Comparison of ENCODE assay signal across 31 mouse cellular contexts in genomic region chr6:11792186-11792585, GRCm38 (mm10).
"Had no signal": no experiment of that assay in that cellular context is flagged by ENCODE, and none has a peak within 500 bp of the region (broad histone marks: within the 10 kb centered on the region; RNA-seq: fewer than 3 reads in every experiment).

No protein-coding gene starts in this region.

- H3K27ac ChIP-seq: left cerebral cortex, adult 2 months; limb, embryonic 10.5 days; limb, embryonic 12.5 days; limb, embryonic 13.5 days; limb, embryonic 15.5 days; liver, embryonic 12.5 days; liver, embryonic 13.5 days; liver, embryonic 14.5 days; liver, embryonic 15.5 days; lung, embryonic 15.5 days; macrophage; midbrain, embryonic 10.5 days; midbrain, embryonic 12.5 days; midbrain, embryonic 15.5 days; neural tube, embryonic 12.5 days had no signal

- H3K4me3 ChIP-seq: left cerebral cortex, adult 2 months; limb, embryonic 10.5 days; limb, embryonic 12.5 days; limb, embryonic 13.5 days; limb, embryonic 15.5 days; liver, embryonic 12.5 days; liver, embryonic 13.5 days; liver, embryonic 15.5 days; lung, embryonic 15.5 days; megakaryocyte, embryonic 14.5 days; midbrain, embryonic 10.5 days; midbrain, embryonic 12.5 days; midbrain, embryonic 15.5 days; myocyte; neural tube, embryonic 12.5 days had no signal

- H3K4me2 ChIP-seq: limb, embryonic 12.5 days; limb, embryonic 13.5 days; limb, embryonic 15.5 days; liver, embryonic 11.5 days; liver, embryonic 12.5 days; liver, embryonic 13.5 days; liver, embryonic 15.5 days; lung, embryonic 14.5 days; lung, embryonic 15.5 days; midbrain, embryonic 11.5 days; midbrain, embryonic 12.5 days; midbrain, embryonic 15.5 days; neural tube, embryonic 12.5 days had no signal

- H3K9me3 ChIP-seq: limb, embryonic 10.5 days; limb, embryonic 12.5 days; limb, embryonic 13.5 days; limb, embryonic 15.5 days; liver, embryonic 12.5 days; liver, embryonic 13.5 days; liver, embryonic 15.5 days; lung, embryonic 15.5 days; megakaryocyte, embryonic 14.5 days; midbrain, embryonic 10.5 days; midbrain, embryonic 12.5 days; midbrain, embryonic 15.5 days; neural tube, embryonic 12.5 days had no signal

- H3K9ac ChIP-seq: limb, embryonic 12.5 days; limb, embryonic 13.5 days; limb, embryonic 15.5 days; liver, embryonic 12.5 days; liver, embryonic 13.5 days; liver, embryonic 14.5 days; liver, embryonic 15.5 days; liver, postnatal 0 days; lung, embryonic 14.5 days; lung, embryonic 15.5 days; midbrain, embryonic 12.5 days; midbrain, embryonic 15.5 days; neural tube, embryonic 12.5 days had no signal

- H3K4me1 ChIP-seq: limb, embryonic 10.5 days; limb, embryonic 12.5 days; limb, embryonic 13.5 days; limb, embryonic 15.5 days; liver, embryonic 12.5 days; liver, embryonic 13.5 days; liver, embryonic 15.5 days; lung, embryonic 15.5 days; midbrain, embryonic 10.5 days; midbrain, embryonic 12.5 days; midbrain, embryonic 15.5 days; neural tube, embryonic 12.5 days had no signal

- ATAC-seq: liver, embryonic 12.5 days; liver, postnatal 0 days; lung, postnatal 0 days; midbrain, embryonic 15.5 days; midbrain, embryonic 16.5 days had no signal

- H3K36me3 ChIP-seq: limb, embryonic 10.5 days; limb, embryonic 12.5 days; limb, embryonic 13.5 days; limb, embryonic 15.5 days; liver, embryonic 12.5 days; liver, embryonic 13.5 days; liver, embryonic 15.5 days; lung, embryonic 15.5 days; midbrain, embryonic 10.5 days; midbrain, embryonic 12.5 days; midbrain, embryonic 15.5 days; neural tube, embryonic 12.5 days had no signal

- DNase-seq: left cerebral cortex, postnatal 4 days; liver; liver, embryonic 13.5 days; liver, postnatal 0 days; lung, adult 18-20 months; lung, adult 2 months; lung, embryonic 14.5 days; lung, postnatal 10 days; lung, postnatal 14 days; lung, postnatal 36 days; lung, postnatal 4 days had no signal

- H3K27me3 ChIP-seq: limb, embryonic 12.5 days; limb, embryonic 13.5 days; limb, embryonic 15.5 days; liver, embryonic 12.5 days; liver, embryonic 13.5 days; liver, embryonic 15.5 days; lung, embryonic 15.5 days; megakaryocyte, embryonic 14.5 days; midbrain, embryonic 12.5 days; midbrain, embryonic 15.5 days; neural tube, embryonic 12.5 days had no signal
